Mouse (Mus musculus) kidney, postnatal 0 days (tissue): ENCODE measurements around the gene Lrrc32. TPM values are rescaled to one million over a fixed set of nuclear protein-coding genes. Genes with fewer than 3 reads are reported as not detected.

ENCODE experiments used
- ATAC-seq: fragments of 200-750 bp; cut with Nextera tagmentation; replicated peaks from 2 replicates; pipeline ENCODE4 v1.8.0; 2017; ENCODE audit warnings: low read depth, moderate number of reproducible peaks, moderate TSS enrichment, moderate library complexity; ENCODE audit not compliant: low FRiP score
- DNase-seq: peaks from one replicate; pipeline ENCODE4 v3.0.0-alpha.2; 2016; ENCODE audit warnings: low spot score
- H3K27ac ChIP-seq: fragments of 300-500 bp; sonication (generic); 2 replicates; pipeline ENCODE4 v1.5.1; 2014; ENCODE audit warnings: mild to moderate bottlenecking
- H3K27me3 ChIP-seq: fragments of 300-500 bp; sonication (generic); 2 replicates; pipeline ENCODE4 v1.6.1; 2014; ENCODE audit warnings: low read length, mixed read lengths; ENCODE audit not compliant: insufficient read depth
- H3K36me3 ChIP-seq: fragments of 300-500 bp; sonication (generic); 2 replicates; pipeline ENCODE4 v1.6.1; 2014; ENCODE audit warnings: low read length, mixed read lengths; ENCODE audit not compliant: insufficient read depth
- H3K4me1 ChIP-seq: fragments of 300-500 bp; sonication (generic); replicated peaks from 2 replicates; pipeline ENCODE4 v1.6.1; 2014; ENCODE audit warnings: antibody characterized with exemption, low read length, mixed read lengths; ENCODE audit not compliant: insufficient read depth
- H3K4me2 ChIP-seq: fragments of 300-500 bp; sonication (generic); 2 replicates; pipeline ENCODE4 v1.6.1; 2014; ENCODE audit warnings: mild to moderate bottlenecking, low read length, moderate library complexity, mixed read lengths
- H3K4me3 ChIP-seq: fragments of 300-500 bp; sonication (generic); replicated peaks from 2 replicates; pipeline ENCODE4 v1.5.1; 2014; ENCODE audit warnings: low read depth, low read length
- H3K9ac ChIP-seq: fragments of 300-500 bp; sonication (generic); 2 replicates; pipeline ENCODE4 v1.6.1; 2014; ENCODE audit warnings: low read depth, low read length
- H3K9me3 ChIP-seq: fragments of 300-500 bp; sonication (generic); replicated peaks from 2 replicates; pipeline ENCODE4 v1.6.1; 2016; ENCODE audit warnings: low read length, inconsistent platforms, mixed read lengths
- CTCF ChIP-seq: IDR thresholded peaks from 2 replicates; pipeline ENCODE4 v1.5.1; 2016; ENCODE audit warnings: antibody characterized with exemption, low read depth, mild to moderate bottlenecking, moderate library complexity
- WGBS: fragments of 180-500 bp; shearing (Covaris S2); extraction: QIAGEN DNeasy Blood & Tissue Kit; methylation state at CpG from one replicate; pipeline ENCODE4 v1.1.7; 2014; 5-methylcytosine and 5-hydroxymethylcytosine counted together
- polyA plus RNA-seq: library from polyadenylated mRNA; unstranded; fragments of >200 nt; fragmentation: Nextera tagmentation; extraction: Ambion mirVana; gene quantifications from 2 replicates; pipeline ENCODE4 v1.2.1, GENCODE M21; 2015

Lrrc32 gene
- polyA plus RNA-seq, 1 experiment from 2014 or later, result 15.1 TPM

DNA sequence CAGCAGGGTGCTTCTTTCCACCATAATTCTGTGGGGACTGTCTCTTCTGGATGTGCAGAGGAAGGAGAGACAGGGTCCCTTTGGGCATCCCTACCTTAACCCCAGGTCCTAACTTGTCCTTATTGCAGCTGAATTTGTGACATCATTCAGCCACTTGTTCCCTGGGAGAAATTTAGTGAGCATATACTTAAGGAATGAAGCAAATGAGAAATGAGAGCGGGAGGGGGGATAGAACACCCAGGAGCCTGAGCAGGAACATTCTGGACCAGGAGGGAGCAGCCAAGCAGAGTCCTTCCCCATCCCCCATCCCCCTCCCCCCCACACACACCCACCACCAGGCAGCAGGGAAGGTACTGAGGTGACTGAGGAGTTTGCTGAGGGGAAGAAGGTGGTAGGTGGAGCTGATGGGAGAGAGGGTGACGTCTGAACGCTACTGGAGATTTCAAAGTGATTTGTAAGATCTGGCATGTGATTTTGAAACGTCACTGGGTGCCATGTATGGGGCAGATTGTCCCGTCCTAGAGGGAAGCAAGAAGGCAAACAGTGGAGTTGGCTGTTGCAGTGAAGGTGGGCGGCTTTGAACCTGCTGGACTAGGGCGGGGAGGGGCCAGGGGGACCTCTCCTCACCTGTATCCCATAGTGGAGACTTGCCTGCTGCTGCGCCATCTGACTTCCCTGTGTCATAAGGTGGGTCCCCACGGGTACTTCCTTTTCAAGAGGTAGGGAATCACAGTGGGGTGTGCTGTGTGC lies 2.5 kb downstream of the Lrrc32 start:
- H3K27me3 ChIP-seq, result no peaks in the 10 kb centered on the region
- peak overlapping the region; percentile 68 for H3K4me2 ChIP-seq
- 0 out of 2 replicates have a peak overlapping the region, but pooled peaks have one; percentile 18 for H3K9ac ChIP-seq
- no peak overlapping the region for H3K27ac ChIP-seq
- TF ChIP-seq CTCF, result no peak
- no peaks in the 10 kb centered on the region for H3K36me3 ChIP-seq
- no peak for ATAC-seq
- WGBS, result 60% methylated on average over 9 of the region's 9 CpGs
- no peak for DNase-seq
- H3K4me3 ChIP-seq, result peak overlapping the region; percentile 65
- H3K4me1 ChIP-seq, result peaks cover 30% of the 10 kb centered on the region
- H3K9me3 ChIP-seq, result no peaks in the 10 kb centered on the region

GRCm38 (mm10) chr7:98492331-98492730 lies 3.2 kb downstream of the Lrrc32 start:
- Histone ChIP-seq H3K27me3 (no peaks in the 10 kb centered on the region), H3K27ac (no peak overlapping the region), H3K4me3 (peak overlapping the region; percentile 65; the same call in 1 of the 2 replicates), H3K4me2 (peak overlapping the region; percentile 68), H3K9me3 (no peaks in the 10 kb centered on the region), H3K9ac (0 out of 2 replicates have a peak overlapping the region, but pooled peaks have one; percentile 18), H3K36me3 (no peaks in the 10 kb centered on the region), H3K4me1 (peaks cover 29% of the 10 kb centered on the region)
- no peak for TF ChIP-seq CTCF
- WGBS, result 62% methylated on average over 5 of the region's 5 CpGs
- DNase-seq (no peak), ATAC-seq (no peak)

GRCm38 (mm10) chr7:98493307-98493706 lies 4.2 kb downstream of the Lrrc32 start:
- peak overlapping the region; percentile 12; the same call in 1 of the 2 replicates for H3K4me2 ChIP-seq
- WGBS, result 29% methylated on average over 2 of the region's 2 CpGs
- no peaks in the 10 kb centered on the region for H3K9me3 ChIP-seq
- no peak overlapping the region for H3K9ac ChIP-seq
- no peak for DNase-seq
- no peak overlapping the region for H3K4me3 ChIP-seq
- ATAC-seq, result no peak
- H3K27ac ChIP-seq, result no peak overlapping the region
- no peaks in the 10 kb centered on the region for H3K36me3 ChIP-seq
- TF ChIP-seq CTCF, result no peak
- H3K27me3 ChIP-seq, result no peaks in the 10 kb centered on the region
- H3K4me1 ChIP-seq, result peaks cover 29% of the 10 kb centered on the region

DNA sequence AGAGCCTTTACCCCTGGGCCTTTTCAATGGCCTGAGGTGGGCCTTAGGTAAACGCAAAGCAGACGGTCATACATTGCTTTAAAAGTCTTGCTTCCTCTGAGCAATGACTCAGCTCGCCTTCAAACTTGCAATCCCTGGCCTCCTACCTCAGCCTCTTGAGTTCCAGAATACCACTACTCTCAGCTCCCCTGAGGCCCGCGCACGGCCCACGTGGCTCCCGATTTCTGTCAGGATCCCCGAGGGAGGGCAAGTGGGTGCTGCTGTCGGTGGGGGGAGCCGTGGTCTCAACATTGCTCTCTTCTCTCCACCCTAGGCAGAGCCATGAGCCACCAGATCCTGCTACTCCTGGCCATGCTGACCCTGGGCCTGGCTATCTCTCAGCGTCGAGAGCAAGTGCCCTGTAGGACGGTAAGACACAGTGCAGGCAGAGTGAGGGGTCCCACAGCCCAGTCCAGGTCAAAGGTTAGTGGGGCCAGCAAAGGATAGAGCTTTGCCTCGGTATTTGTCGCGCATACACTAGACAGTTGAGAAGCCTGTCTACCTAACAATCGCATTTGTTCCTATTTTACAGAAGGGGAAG lies 4.9 kb downstream of the Lrrc32 start:
- H3K4me2 ChIP-seq, result peak overlapping the region; percentile 12; the same call in 1 of the 2 replicates
- TF ChIP-seq CTCF, result no peak
- no peaks in the 10 kb centered on the region for H3K27me3 ChIP-seq
- H3K4me1 ChIP-seq, result peaks cover 28% of the 10 kb centered on the region
- ATAC-seq (no peak), DNase-seq (no peak)
- no peak overlapping the region for H3K4me3 ChIP-seq
- 63% methylated on average over 18 of the region's 18 CpGs for WGBS
- H3K9me3 ChIP-seq, result no peaks in the 10 kb centered on the region
- H3K27ac ChIP-seq, result no peak overlapping the region
- no peaks in the 10 kb centered on the region for H3K36me3 ChIP-seq
- H3K9ac ChIP-seq, result no peak overlapping the region

- H3K9me3 ChIP-seq, result no peaks in the 10 kb centered on the region
- no peak overlapping the region for H3K27ac ChIP-seq
- H3K9ac ChIP-seq, result no peak overlapping the region
- peaks cover 28% of the 10 kb centered on the region for H3K4me1 ChIP-seq
- ATAC-seq (no peak), DNase-seq (no peak)
- WGBS, result 91% methylated on average over 1 of the region's 1 CpGs
- H3K4me2 ChIP-seq, result no peak overlapping the region
- no peaks in the 10 kb centered on the region for H3K36me3 ChIP-seq
- no peak overlapping the region for H3K4me3 ChIP-seq
- TF ChIP-seq CTCF, result no peak
- H3K27me3 ChIP-seq, result no peaks in the 10 kb centered on the region
Observed at GRCm38 (mm10) chr7:98495591-98495990, 6.5 kb downstream of the Lrrc32 start.

DNA sequence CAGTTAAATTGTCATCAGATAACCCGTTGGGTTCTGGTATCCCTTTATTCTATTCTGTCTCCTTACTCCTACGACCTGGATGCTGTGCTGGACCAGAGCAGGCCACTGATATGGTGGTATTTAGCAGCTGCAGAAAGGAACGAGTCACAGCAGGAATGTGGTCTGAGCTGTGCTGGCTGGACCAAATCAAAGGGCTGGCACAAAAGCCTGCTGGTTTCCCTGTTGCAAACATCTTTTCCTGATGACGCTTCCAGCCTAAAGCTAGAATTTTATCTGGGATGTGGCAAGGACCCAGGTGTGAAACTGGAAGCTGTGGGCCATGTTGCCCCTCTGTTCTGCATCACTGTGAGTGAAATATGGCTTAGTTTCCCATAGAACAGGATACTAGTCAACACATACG lies 8.4 kb downstream of the Lrrc32 start:
- Histone ChIP-seq H3K4me3 (no peak overlapping the region), H3K27ac (no peak overlapping the region), H3K9ac (no peak overlapping the region), H3K4me2 (no peak overlapping the region), H3K9me3 (no peaks in the 10 kb centered on the region), H3K36me3 (peaks cover 9% of the 10 kb centered on the region; the same call in 1 of the 2 replicates), H3K27me3 (no peaks in the 10 kb centered on the region), H3K4me1 (peaks cover 21% of the 10 kb centered on the region)
- DNase-seq (no peak), ATAC-seq (no peak)
- TF ChIP-seq CTCF, result no peak
- 73% methylated on average over 5 of the region's 5 CpGs for WGBS
